Mouse (Mus musculus) gastrocnemius, postnatal 10 days (tissue): ENCODE data around the gene Ets1. TPM values are rescaled to one million over a fixed set of nuclear protein-coding genes. Genes with fewer than 3 reads are reported as not detected.

Experiments used
- DNase-seq: peaks from one replicate; pipeline ENCODE4 v3.0.0; 2021; ENCODE audit warnings: mixed read lengths
- total RNA-seq, 2 experiments: library from RNA; stranded (reverse); gene quantifications; 2 replicates each; pipeline ENCODE4 v1.2.3; 2021

Ets1 gene
- total RNA-seq, 2 experiments from 2014 or later: 36.6 to 47.7 TPM

GRCm38 (mm10) chr9:32616516-32617429, 19.2 kb upstream of the Ets1 start:
- no peak for DNase-seq

GRCm38 (mm10) chr9:32617430-32617768, 18.6 kb upstream of the Ets1 start:
- no peak for DNase-seq

DNA sequence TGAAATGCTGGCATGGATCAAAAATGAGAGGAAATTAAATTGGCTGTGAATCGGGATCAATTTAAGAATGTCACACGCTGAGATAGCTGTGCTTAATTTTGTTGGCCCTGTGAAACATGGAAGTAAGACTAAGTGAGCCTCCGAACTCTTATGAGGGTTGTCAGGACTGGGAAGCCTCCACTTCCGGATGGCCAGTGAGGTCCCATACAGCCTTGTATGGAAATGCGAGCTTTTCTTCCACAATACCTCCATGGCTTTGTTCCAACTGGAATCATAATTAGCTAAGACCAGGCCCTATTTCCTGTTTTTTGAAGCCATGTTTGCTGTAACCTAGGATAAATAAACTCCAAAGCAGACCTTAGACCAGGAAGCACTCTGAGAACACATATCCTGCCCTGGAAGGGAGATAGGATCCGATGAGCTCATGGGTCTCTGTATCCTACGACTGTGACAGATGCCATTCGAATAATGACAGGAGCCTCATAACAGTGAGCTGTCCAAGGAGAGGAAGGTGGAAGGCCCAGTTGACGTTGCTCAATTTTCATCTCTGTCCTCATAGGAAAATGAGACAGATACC, 17.4 kb upstream of the Ets1 start:
- DNase-seq: no peak

- no peak for DNase-seq
Observed at GRCm38 (mm10) chr9:32619661-32620060, 16.4 kb upstream of the Ets1 start.

- DNase-seq: no peak
Observed at GRCm38 (mm10) chr9:32620446-32620845, 15.6 kb upstream of the Ets1 start.

- no peak for DNase-seq
Observed at GRCm38 (mm10) chr9:32629385-32629981, 6.5 kb upstream of the Ets1 start.

GRCm38 (mm10) chr9:32631341-32631740, 4.7 kb upstream of the Ets1 start:
- DNase-seq: no peak

- no peak for DNase-seq
Observed at GRCm38 (mm10) chr9:32632237-32632636, 3.8 kb upstream of the Ets1 start.

DNA sequence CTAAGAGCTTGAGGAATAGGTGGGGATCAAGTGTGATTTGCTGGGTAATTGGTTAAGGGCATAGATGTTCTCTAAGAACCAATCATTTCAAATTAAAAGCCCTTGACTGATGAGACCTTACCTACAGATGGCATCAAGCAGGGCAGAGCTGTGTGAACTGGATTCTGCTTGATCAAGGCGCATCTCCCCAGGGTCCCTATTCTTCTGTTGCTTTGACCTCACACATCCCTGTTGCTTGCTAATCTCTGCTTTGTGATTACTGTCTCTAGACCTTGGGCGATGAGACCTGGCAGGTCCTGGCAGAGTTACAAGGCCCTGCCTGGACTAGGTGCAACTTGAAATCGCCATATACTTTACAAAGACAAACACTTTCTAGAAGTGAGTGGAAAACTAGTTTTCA, 9.0 kb downstream of the Ets1 start:
- no peak for DNase-seq

GRCm38 (mm10) chr9:32645475-32645874, 9.5 kb downstream of the Ets1 start:
- no peak for DNase-seq

DNA sequence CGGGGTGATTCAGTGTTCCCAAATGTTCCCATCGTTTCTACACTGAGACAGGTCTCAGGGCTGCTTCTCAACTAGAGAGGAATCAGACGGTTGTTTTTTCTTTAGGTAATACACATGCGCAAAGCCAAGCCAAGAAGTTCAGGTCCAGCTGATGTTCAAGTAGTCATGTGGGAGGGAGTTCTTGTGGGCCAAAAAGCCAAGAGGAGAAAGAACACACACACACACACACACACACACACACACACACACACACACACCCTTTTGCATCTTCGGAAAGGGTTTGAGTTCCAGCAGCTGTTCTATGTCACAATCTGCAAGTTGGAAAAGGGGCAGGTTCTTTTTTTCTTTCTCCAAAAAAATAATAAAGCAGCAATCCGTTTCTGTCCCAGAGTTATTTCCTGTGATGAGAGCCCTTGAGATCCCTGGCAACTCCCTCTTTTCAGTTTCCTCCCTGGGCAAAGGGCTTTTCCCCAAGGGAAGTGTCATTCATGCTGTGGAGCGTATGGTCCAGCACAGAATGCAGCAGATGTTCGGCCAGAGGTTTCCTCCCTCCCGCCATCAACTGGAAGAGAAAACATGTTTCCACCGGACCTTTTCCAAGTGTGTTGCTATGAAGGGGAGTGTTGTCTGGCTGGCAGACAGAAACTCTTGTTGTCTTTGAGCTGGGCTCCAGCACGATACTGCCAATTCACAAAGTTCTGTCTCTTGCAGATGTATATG, 10.7 kb downstream of the Ets1 start:
- peak; percentile 24 for DNase-seq

GRCm38 (mm10) chr9:32647506-32648250, 11.7 kb downstream of the Ets1 start:
- DNase-seq: no peak

- no peak for DNase-seq
Observed at GRCm38 (mm10) chr9:32648286-32648685, 12.3 kb downstream of the Ets1 start.

- DNase-seq: no peak
Observed at GRCm38 (mm10) chr9:32650738-32651137, 14.7 kb downstream of the Ets1 start.

DNA sequence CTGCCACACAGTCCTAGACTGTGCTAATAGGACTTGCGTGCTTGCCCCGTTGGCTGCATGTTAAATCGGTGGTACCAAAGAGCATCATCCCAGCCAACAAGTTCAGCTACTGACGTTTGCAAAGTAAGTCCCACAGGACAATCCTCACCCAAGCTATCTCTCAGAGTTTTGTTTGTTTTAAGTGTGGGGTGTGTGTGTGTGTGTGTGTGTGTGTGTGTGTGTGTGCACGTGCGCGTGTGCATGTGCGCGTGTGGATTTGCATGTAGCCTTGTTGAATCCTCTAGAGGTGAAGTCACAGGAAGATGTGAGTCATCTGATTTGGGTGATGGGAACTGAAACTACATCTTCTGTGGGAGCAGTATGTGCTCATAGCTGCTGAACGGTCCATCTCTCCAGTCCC, 16.1 kb downstream of the Ets1 start:
- DNase-seq: no peak

DNA sequence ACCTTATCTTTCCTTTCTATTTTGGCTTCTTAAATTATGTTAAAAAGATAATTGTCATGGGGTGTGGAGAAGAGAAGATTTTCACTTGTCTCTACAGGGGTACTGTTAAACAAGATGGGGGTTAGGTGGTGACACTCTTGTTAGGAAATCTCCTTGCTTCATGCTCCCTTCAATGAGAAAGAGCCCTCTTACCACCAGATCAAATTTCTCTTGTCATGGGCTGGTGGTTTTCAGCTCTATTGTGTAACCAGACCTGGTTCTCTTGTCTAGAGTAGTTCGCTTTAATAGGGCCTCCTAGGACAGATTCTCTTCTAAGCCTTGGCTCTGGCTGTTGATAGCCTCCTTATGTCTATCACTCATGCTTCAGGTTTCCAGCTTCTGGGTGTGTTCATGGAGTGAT, 18.3 kb downstream of the Ets1 start:
- DNase-seq: no peak

DNA sequence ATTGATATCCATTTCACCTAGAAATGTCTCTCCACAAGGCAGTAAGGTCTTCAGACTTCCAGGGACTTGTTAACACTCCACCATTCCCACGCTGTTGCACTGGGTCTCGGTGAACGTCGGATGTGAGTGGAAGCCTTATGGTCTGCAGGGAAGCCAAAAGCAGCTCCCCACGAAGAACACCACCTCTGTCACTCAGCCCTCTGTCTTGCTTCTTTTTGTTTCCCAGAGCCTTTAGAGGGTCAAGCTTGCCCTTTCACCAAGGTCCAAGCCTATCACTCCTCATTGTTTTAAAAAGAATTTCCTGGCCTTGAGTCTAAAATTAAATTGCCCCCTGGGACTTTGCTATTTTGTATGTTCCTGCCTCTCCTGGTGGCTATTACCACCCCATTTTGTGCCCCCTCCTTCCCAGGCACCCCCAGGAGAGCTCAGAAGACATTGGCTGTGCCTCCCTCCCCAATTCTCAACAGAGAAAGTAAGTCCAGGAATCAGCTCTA, 20.4 kb downstream of the Ets1 start:
- no peak for DNase-seq

- DNase-seq: no peak
Observed at GRCm38 (mm10) chr9:32657124-32657523, 21.1 kb downstream of the Ets1 start.

DNA sequence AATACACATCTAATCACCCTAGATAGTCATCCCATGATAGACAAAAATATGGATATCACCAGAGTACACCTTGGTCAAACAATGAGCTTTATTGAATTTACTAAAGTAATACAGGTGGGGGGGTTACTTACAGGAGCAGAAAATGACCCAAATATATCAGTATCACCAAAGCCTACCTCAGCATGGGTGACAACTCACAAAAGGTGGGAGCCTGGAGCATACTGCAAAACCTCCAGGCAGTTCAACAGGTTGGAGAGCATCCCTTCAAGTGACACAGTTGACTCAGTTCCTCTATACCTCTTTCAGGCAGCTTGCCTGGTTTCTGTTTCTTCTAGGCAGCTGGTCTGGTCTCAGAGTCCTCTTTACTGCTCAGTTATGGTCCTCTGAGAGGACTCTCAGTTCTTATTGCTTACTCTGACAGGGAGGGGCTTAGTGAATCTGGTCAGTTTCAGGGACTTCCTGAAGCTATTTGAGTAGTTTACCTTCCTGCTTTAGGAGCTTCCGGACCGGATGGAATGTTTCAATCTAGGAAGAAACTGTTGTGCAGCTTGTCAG, 24.5 kb downstream of the Ets1 start:
- no peak for DNase-seq

GRCm38 (mm10) chr9:32661071-32661470, 25.1 kb downstream of the Ets1 start:
- no peak for DNase-seq

DNA sequence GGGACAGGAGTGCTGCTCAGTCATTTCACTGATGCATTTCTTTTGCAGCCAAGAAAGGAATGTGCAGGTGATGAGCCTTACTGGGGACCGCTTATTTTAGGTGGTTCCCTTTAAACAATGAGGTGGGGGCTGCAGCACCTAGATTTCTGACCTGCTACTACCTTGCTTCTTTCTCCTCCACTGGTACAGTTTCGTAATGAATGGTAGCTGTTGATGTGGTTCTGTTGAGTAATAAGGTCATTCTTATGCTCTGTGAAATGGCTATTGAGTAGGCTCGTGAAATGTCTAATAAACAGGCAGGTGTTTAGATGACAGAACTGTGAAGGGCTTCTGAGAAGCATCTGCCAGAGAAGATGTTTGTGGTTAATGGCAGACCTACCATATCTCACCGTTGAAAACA, 25.5 kb downstream of the Ets1 start:
- no peak for DNase-seq
